Mouse (Mus musculus): ENCODE data around the gene Syt17.
"Not testable (repeated sequence)": the region's sequence is repeated elsewhere in the genome, so short reads cannot be mapped to it uniquely, and the experiment has no call there.

The Syt17 gene

DNA sequence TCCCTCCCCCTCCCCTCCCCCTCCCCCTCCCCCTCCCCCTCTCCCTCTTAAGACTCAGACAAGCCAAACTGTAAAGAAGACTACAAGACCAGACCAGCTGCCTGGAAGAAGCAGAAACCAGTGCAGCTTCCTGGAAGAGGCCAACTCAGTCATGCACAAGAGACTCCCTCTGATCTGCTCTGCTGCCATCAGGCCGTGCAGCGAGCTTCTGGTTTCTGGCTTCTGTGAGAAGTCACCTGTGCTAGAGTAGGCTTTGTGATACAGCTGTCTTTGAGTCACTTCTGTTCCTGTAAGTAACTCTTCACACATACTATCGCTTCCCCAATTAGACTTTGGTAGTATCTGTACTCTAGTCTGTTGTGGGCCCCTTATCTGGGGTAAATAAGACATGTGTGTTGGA, 68.0 kb downstream of the Syt17 start:
- no peak for DNase-seq (ENCODE audit: low spot score in 2 of 2)

- no peak for DNase-seq (ENCODE audit: low spot score in 2 of 2)
Measured at GRCm38 (mm10) chr7:118376590-118376989, 71.4 kb downstream of the Syt17 start.

DNA sequence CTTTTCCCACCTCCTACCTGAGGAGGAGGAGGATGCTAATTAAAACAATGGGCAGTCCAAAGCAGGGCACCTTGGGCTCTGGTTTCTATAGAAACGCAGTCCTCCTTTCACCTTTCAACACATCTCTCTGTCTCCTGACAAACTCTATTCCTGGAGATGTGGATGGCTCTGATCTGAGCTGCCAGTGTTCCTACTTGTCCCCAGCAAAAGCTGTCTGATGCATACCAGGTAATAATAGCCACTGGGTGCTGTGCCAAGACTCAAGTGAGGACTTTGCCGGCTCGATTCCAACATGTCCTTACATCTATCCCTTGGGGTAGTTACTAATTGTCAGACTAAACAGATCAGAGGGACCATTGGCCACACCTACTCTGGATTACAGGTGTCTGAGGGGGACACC, 72.7 kb downstream of the Syt17 start:
- DNase-seq (ENCODE audit: low spot score in 2 of 2): peak; percentile 58 to 59

- peak; percentile 54 to 56 for DNase-seq (ENCODE audit: low spot score in 2 of 2)
Measured at GRCm38 (mm10) chr7:118371361-118371760, 76.7 kb downstream of the Syt17 start.

DNA sequence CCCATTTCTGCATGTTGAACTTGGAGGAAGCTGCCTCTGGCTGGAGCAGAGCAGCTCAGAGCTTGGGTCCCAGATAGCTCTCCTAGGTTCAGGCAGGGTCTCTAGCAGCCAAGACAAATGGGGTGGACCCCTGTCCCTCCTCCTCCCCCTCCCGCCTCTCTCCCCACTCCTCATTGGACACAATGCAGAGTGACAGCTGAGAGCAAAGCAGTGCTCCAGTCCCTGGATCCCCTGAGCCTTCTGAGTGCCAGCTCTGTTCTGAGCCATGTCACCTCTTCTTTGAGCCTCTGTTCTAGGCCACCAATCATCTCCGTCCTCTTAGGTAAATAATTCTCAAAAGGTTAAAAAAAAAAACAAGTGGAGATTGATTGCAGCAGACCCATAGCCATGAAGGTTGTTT, 78.3 kb downstream of the Syt17 start:
- no peak for DNase-seq (ENCODE audit: low spot score in 2 of 2)

- DNase-seq (ENCODE audit: low spot score in 2 of 2): no peak
Measured at GRCm38 (mm10) chr7:118365902-118366301, 82.1 kb downstream of the Syt17 start.

- no peak for DNase-seq (ENCODE audit: low spot score in 2 of 2)
Measured at GRCm38 (mm10) chr7:118365251-118365650, 82.8 kb downstream of the Syt17 start.

DNA sequence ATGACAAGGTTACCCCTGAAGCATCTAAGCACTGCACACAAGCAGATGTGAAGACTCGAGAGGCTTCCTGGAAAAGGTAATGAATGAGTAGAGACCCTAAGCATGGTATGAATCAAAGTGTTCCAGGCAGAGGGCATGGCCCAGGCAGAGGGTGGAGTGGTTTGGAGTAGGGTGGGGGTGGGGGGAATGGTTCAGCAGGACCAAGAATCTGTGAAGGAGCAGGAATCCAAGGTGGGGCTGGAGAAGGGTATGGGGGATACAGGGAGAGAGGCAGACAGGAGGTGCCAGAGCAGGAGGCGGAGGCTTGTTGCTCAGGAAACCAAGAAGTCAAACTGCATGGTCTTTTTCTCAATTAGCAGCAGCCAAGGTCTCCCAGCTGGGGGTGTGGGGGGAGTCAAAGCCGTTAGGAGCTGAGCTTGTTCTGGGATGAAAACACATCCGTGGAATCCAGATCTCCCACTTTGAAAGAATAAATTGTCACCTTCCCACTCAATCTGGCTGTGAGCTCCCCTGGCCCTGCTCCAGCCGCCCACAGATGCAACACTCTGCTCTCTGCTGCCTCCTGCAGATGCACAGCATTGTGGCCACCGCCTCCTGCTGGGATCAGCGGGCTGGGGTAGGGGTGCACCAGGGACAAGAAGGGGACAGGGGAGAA, 83.5 kb downstream of the Syt17 start:
- DNase-seq (ENCODE audit: low spot score in 2 of 2): peak; percentile 92 to 93

GRCm38 (mm10) chr7:118363587-118364233, 84.3 kb downstream of the Syt17 start:
- DNase-seq (ENCODE audit: low spot score in 2 of 2): no peak

- no peak for DNase-seq (ENCODE audit: low spot score in 2 of 2)
Measured at GRCm38 (mm10) chr7:118362931-118363330, 85.1 kb downstream of the Syt17 start.

DNA sequence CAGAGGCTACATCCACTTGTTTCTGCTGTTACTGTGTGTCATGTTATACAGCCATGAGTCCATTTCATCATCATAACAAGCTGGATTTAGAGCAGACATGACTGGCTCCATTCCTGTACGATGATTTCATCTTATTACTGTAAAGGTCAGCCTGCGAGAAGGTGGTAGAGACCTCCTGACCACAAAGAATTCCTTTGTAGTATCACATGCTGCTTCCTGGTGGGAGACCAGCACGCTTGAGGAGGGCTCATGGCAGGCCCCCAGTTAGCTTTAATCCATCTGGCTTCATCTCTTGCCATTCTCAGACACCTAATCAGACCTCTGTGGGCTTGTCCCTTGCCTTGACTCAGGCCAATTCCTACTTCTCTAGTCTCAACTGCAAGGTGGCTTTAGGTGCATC, 85.8 kb downstream of the Syt17 start:
- DNase-seq (ENCODE audit: low spot score in 2 of 2): no peak

GRCm38 (mm10) chr7:118358977-118359376, 89.0 kb downstream of the Syt17 start:
- DNase-seq (ENCODE audit: low spot score in 2 of 2): no peak

GRCm38 (mm10) chr7:118356410-118357005, 91.5 kb downstream of the Syt17 start:
- DNase-seq (ENCODE audit: low spot score in 2 of 2): not testable (repeated sequence)

DNA sequence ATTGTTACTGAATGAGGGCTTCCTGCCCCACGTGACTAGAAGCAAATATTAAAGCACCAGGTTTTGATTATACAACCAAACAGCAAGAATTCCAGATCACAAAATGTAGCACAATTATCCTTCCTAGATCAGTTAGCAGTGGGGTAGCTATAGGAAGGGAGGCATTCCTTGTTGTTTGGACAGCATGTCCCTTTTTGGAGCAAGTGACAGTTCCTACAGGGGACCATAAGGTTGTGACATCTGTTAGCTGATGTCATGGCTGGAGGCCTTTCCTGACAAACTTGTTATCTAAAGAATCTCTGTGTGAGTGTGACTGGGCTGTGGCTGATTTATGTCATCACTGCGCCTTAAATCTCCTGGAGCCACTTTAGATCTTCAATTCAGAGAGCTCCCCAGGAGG, 97.2 kb downstream of the Syt17 start:
- DNase-seq (ENCODE audit: low spot score in 2 of 2): no peak

DNA sequence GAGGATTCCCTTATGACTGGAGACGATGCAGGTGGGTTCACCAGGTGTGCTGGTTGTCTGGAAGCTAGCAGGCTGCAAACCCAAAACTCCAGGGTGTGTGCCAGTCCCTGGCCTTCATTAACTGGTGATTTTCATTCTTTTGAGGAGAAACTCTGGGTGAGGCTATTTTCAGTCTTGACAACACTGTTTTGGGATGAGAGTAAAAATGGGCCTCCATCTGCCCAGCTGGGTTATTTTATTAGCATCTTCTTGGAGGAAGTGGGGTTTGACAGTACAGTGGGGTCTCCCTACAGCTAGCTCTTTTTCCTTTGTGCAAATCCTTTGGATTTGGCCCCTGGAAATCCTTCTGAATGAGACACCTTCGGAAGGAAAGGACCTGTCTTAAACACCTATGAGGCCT, 101.1 kb downstream of the Syt17 start:
- DNase-seq (ENCODE audit: low spot score in 2 of 2): no peak

GRCm38 (mm10) chr7:118346432-118346831, 101.6 kb downstream of the Syt17 start:
- DNase-seq (ENCODE audit: low spot score in 2 of 2): no peak

DNA sequence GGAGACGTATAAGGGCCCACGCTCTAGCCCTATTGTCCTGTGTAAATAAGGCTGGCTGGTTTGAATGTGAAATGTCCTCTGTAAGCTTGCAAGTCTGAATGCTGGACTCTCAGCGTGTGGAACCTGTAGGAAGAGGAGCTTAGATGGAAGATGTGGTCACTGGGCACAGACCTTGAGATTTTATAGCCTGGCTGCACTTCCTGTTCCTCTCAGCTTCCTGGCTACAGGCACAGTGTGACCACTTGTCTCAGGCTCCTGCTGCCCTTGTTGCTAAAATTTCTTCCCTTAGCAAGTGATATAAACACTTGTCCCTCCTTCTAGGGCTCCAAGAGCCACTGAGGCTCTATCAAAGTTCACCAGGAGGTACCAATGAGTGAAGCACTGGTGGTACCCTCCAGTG, 102.6 kb downstream of the Syt17 start:
- no peak for DNase-seq (ENCODE audit: low spot score in 2 of 2)

GRCm38 (mm10) chr7:118344701-118345100, 103.3 kb downstream of the Syt17 start:
- no peak for DNase-seq (ENCODE audit: low spot score in 2 of 2)
